Mouse (Mus musculus) liver, embryonic 14.5 days (tissue): Measurements from ENCODE around the gene Sidt2. TPM values are rescaled to one million over a fixed set of nuclear protein-coding genes. Genes with fewer than 3 reads are reported as not detected.

Experiments used
- ATAC-seq: fragments of 200-750 bp; cut with Nextera tagmentation; 2 replicates; pipeline ENCODE4 v1.8.0; 2017; ENCODE audit warnings: moderate number of reproducible peaks, mild to moderate bottlenecking, moderate library complexity; ENCODE audit not compliant: insufficient read depth
- DNase-seq, 3 experiments: peaks; one replicate each; pipeline ENCODE4 v3.0.0-alpha.2; 2012 to 2013; ENCODE audit warnings: low read depth in 3 of 3, low spot score in 3 of 3
- H3K27ac ChIP-seq: fragments of 300-500 bp; sonication (generic); 2 replicates; pipeline ENCODE4 v1.5.1; 2014; ENCODE audit warnings: moderate library complexity, mild to moderate bottlenecking, control low read depth, inconsistent platforms
- H3K27me3 ChIP-seq: fragments of 300-500 bp; sonication (generic); 2 replicates; pipeline ENCODE4 v1.6.1; 2014; ENCODE audit warnings: mild to moderate bottlenecking, low read length, moderate library complexity; ENCODE audit not compliant: control insufficient read depth, insufficient read depth
- H3K36me3 ChIP-seq: fragments of 300-500 bp; sonication (generic); replicated peaks from 2 replicates; pipeline ENCODE4 v1.6.1; 2014; ENCODE audit warnings: low read depth; ENCODE audit not compliant: control insufficient read depth, insufficient read depth
- H3K4me1 ChIP-seq, 2 experiments: fragments of 200-500 bp in 1 of 2; fragments of 300-500 bp in 1 of 2; sonication (generic) in 1 of 2; replicated peaks; 2 replicates each; pipeline ENCODE4 v1.6.1; 2012 to 2014; ENCODE audit warnings: antibody characterized with exemption in 1 of 2, inconsistent platforms in 1 of 2, low read length in 1 of 2; ENCODE audit not compliant: control insufficient read depth in 2 of 2, insufficient read depth in 2 of 2
- H3K4me2 ChIP-seq: fragments of 300-500 bp; sonication (generic); 2 replicates; pipeline ENCODE4 v1.6.1; 2014; ENCODE audit warnings: low read depth, mild to moderate bottlenecking, control low read depth, moderate library complexity
- H3K4me3 ChIP-seq, 2 experiments: fragments of 200-500 bp in 1 of 2; fragments of 300-500 bp in 1 of 2; sonication (generic) in 1 of 2; 2 replicates each; pipeline ENCODE4 v1.5.1; 2012 to 2014; ENCODE audit warnings: low read depth in 2 of 2, low read length in 2 of 2, mild to moderate bottlenecking in 2 of 2, control low read depth in 1 of 2, inconsistent platforms in 1 of 2, moderate library complexity in 1 of 2; ENCODE audit not compliant: insufficient read depth in 1 of 2
- H3K9ac ChIP-seq: fragments of 300-500 bp; sonication (generic); replicated peaks from 2 replicates; pipeline ENCODE4 v1.6.1; 2014; ENCODE audit warnings: mild to moderate bottlenecking, control low read depth, moderate library complexity
- H3K9me3 ChIP-seq: fragments of 300-500 bp; sonication (generic); 2 replicates; pipeline ENCODE4 v1.6.1; 2016; ENCODE audit warnings: low read length, mixed read lengths; ENCODE audit not compliant: control insufficient read depth
- CTCF ChIP-seq: IDR thresholded peaks from 2 replicates; pipeline ENCODE4 v1.5.1; 2016; ENCODE audit warnings: antibody characterized with exemption, low read depth, control low read depth
- EP300 ChIP-seq: IDR thresholded peaks from 2 replicates; pipeline ENCODE4 v1.6.1; 2016; ENCODE audit warnings: antibody characterized with exemption, low read depth
- WGBS: fragments of 180-500 bp; shearing (Covaris S2); extraction: QIAGEN DNeasy Blood & Tissue Kit; methylation state at CpG from one replicate; pipeline ENCODE4 v1.1.7; 2014; ENCODE audit not compliant: insufficient replicate concordance; 5-methylcytosine and 5-hydroxymethylcytosine counted together
- polyA plus RNA-seq, 2 experiments: library from polyadenylated mRNA; depleted of rRNA in 1 of 2; stranded (reverse) in 1 of 2; unstranded in 1 of 2; fragments of >200 nt; fragmentation: Nextera tagmentation in 1 of 2; extraction: Ambion mirVana in 1 of 2; gene quantifications; 2 replicates each; pipeline versions ENCODE4 v1.2.1 to v1.2.3; 2012 to 2014

Sidt2 gene
- polyA plus RNA-seq, 2 experiments = 11.6 to 20.4 TPM

GRCm38 (mm10) chr9:45911673-45912072 lies 43.4 kb downstream of the Sidt2 start:
- H3K4me2 ChIP-seq = no peak overlapping the region
- no peaks in the 10 kb centered on the region for H3K27me3 ChIP-seq
- no peak overlapping the region for H3K27ac ChIP-seq
- TF ChIP-seq CTCF = peak; percentile 80
- no peak for TF ChIP-seq EP300
- H3K4me1 ChIP-seq = peaks cover 5 to 7% of the 10 kb centered on the region in 2 experiments
- ATAC-seq (no peak), DNase-seq (no peak)
- 48% methylated on average over 1 of the region's 1 CpGs for WGBS
- H3K9me3 ChIP-seq = no peaks in the 10 kb centered on the region
- peaks cover 23% of the 10 kb centered on the region for H3K36me3 ChIP-seq
- no peak overlapping the region for H3K9ac ChIP-seq
- no peak overlapping the region for H3K4me3 ChIP-seq

DNA sequence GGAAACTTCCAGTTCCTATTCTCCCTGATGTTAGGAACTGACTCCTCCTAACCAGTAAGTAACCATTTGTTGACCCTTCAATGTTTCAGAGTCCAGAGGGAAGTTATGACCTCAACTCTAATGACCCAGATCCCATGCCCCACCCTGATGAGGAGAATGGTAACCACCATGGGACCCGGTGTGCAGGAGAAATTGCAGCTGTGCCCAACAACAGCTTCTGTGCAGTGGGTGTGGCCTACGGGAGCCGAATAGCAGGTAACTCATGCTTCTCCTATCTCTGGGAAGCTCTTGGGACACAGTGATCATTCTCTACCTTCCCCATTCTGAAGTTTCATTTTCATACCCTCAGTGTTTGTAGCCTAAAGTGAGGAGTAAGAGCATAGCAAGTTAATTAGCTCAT lies 44.1 kb downstream of the Sidt2 start:
- Histone ChIP-seq H3K9me3 (no peaks in the 10 kb centered on the region), H3K27me3 (no peaks in the 10 kb centered on the region), H3K9ac (no peak overlapping the region), H3K4me2 (no peak overlapping the region), H3K4me1 (peaks cover 5 to 7% of the 10 kb centered on the region in 2 experiments), H3K36me3 (peaks cover 23% of the 10 kb centered on the region), H3K27ac (no peak overlapping the region), H3K4me3 (no peak overlapping the region)
- WGBS = 70% methylated on average over 3 of the region's 3 CpGs
- DNase-seq (no peak), ATAC-seq (no peak)
- TF ChIP-seq EP300 = no peak
- no peak for TF ChIP-seq CTCF

GRCm38 (mm10) chr9:45907078-45907428 lies 48.0 kb downstream of the Sidt2 start:
- Histone ChIP-seq H3K4me1 (peaks cover 7 to 10% of the 10 kb centered on the region in 2 experiments), H3K27me3 (no peaks in the 10 kb centered on the region), H3K36me3 (peaks cover 6% of the 10 kb centered on the region), H3K27ac (peak overlapping the region; percentile 94), H3K4me3 (peak overlapping the region; percentile 87 to 93), H3K9me3 (no peaks in the 10 kb centered on the region), H3K4me2 (peak overlapping the region; percentile 86), H3K9ac (peak overlapping the region; percentile 99)
- TF ChIP-seq EP300 (no peak), CTCF (no peak)
- under 1% methylated on average over 19 of the region's 19 CpGs for WGBS
- ATAC-seq (peak; percentile 19; the same call in 1 of the 2 replicates), DNase-seq (peak in 1 of 3 experiments; percentile 26)

DNA sequence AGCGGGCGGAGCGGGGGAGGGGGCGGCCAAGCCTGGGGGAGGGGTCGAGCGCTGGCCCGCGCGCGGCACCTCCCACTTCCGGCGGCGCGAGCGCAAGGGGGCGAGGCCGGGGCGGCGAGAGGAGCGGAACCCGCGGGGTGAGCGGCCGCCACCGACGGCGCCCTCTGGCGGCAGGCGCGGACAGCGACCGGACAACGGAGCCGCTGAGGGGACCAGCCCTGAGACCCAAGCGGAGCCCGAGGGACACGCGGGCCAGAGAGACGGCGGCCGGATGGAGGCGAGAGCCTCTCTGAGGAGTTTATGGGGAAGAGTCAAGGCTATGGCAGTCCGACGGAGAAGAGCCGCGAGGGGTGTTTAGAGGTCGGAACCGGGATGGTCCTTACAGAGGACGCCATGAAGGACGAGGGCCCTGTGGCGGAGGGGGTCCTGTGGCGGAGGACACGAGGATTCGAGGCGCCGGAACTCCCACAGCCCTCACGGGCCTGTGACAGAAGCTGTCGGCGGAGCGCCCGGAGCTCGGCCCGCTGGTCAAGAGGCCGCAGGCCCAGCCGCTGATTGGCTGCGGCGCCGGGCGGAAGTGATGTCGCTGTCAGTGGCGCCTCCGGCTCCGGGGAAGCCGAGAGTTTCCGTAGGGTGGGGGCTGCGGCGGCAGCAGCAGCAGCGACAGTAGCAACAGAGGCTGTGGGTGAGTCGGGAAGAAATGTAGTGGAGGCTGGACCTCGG lies 48.5 kb downstream of the Sidt2 start, which contains the start of the genes Pcsk7 and Rnf214:
TSS of gene Pcsk7 (plus strand) at position 143 of the 723 bp plus-strand sequence.
TSS of gene Rnf214 (minus strand) at position 557 of the 723 bp plus-strand sequence.
- Histone ChIP-seq H3K9ac (peak within 1 kb of the TSS; percentile 99), H3K4me3 (peak within 1 kb of the TSS; percentile 87 to 93), H3K4me1 (peaks cover 7 to 10% of the 10 kb centered on the region in 2 experiments), H3K4me2 (peak within 1 kb of the TSS; percentile 86), H3K27ac (peak within 1 kb of the TSS; percentile 94), H3K36me3 (peaks cover 1% of the 10 kb centered on the region), H3K27me3 (no peaks in the 10 kb centered on the region), H3K9me3 (no peaks in the 10 kb centered on the region)
- peak; percentile 76 to 78 (median 77) for DNase-seq
- under 1% methylated on average over 77 of the region's 80 CpGs for WGBS
- peak; percentile 77 for TF ChIP-seq CTCF
- no peak for TF ChIP-seq EP300
- peak; percentile 94 for ATAC-seq

- no peak for DNase-seq
Measured at GRCm38 (mm10) chr9:45905811-45906237, 49.2 kb downstream of the Sidt2 start.

More at GRCm38 (mm10) chr9:45905811-45906237, 49.2 kb downstream of the Sidt2 start:
- peak overlapping the region; percentile 94 for H3K27ac ChIP-seq
- peak; percentile 19 for ATAC-seq
- peak overlapping the region; percentile 87 to 93 for H3K4me3 ChIP-seq
- no peaks in the 10 kb centered on the region for H3K27me3 ChIP-seq
- H3K4me2 ChIP-seq = peak overlapping the region; percentile 86
- TF ChIP-seq CTCF (no peak), EP300 (no peak)
- H3K9me3 ChIP-seq = no peaks in the 10 kb centered on the region
- peak overlapping the region; percentile 99 for H3K9ac ChIP-seq
- under 1% methylated on average over 23 of the region's 27 CpGs for WGBS
- peaks cover 7 to 10% of the 10 kb centered on the region in 2 experiments for H3K4me1 ChIP-seq
- no peaks in the 10 kb centered on the region; the same call in none of the 2 replicates for H3K36me3 ChIP-seq
